Mouse (Mus musculus) embryonic facial prominence, embryonic 11.5 days (tissue): ENCODE measurements at regions not wholly inside any gene's neighbourhood (a gene's known extent, or its start where the extent isn't known, plus 50 kb on each side); places are given as distances from the start of the nearest gene placed in this dataset.

Experiments
- ATAC-seq: fragments of 200-750 bp; cut with Nextera tagmentation; replicated peaks from 2 replicates; pipeline ENCODE4 v1.8.0; 2017; ENCODE audit warnings: low read depth; ENCODE audit not compliant: insufficient number of reproducible peaks, low FRiP score, low TSS enrichment
- DNase-seq: peaks from one replicate; pipeline ENCODE4 v3.0.0-alpha.2; 2015; ENCODE audit warnings: low spot score
- H3K27ac ChIP-seq: fragments of 300-500 bp; sonication (generic); replicated peaks from 2 replicates; pipeline ENCODE4 v1.5.1; 2014; ENCODE audit warnings: mild to moderate bottlenecking, low read depth, low read length, control low read depth
- H3K27me3 ChIP-seq: fragments of 300-500 bp; sonication (generic); 2 replicates; pipeline ENCODE4 v1.6.1; 2014; ENCODE audit warnings: mild to moderate bottlenecking, low read length, moderate library complexity, mixed read lengths; ENCODE audit not compliant: control insufficient read depth, insufficient read depth
- H3K36me3 ChIP-seq: fragments of 300-500 bp; sonication (generic); replicated peaks from 2 replicates; pipeline ENCODE4 v1.6.1; 2014; ENCODE audit warnings: low read depth, mild to moderate bottlenecking, low read length, moderate library complexity, mixed read lengths; ENCODE audit not compliant: control insufficient read depth, insufficient read depth
- H3K4me1 ChIP-seq: fragments of 300-500 bp; sonication (generic); 2 replicates; pipeline ENCODE4 v1.6.1; 2014; ENCODE audit warnings: low read length, mixed read lengths; ENCODE audit not compliant: control insufficient read depth, insufficient read depth
- H3K4me2 ChIP-seq: fragments of 300-500 bp; sonication (generic); 2 replicates; pipeline ENCODE4 v1.6.1; 2014; ENCODE audit warnings: low read depth, mild to moderate bottlenecking, control low read depth, low read length, moderate library complexity
- H3K4me3 ChIP-seq: fragments of 300-500 bp; sonication (generic); 2 replicates; pipeline ENCODE4 v1.5.1; 2014; ENCODE audit warnings: low read depth, low read length, control low read depth
- H3K9ac ChIP-seq: fragments of 300-500 bp; sonication (generic); replicated peaks from 2 replicates; pipeline ENCODE4 v1.6.1; 2014; ENCODE audit warnings: mild to moderate bottlenecking, control low read depth, low read length
- H3K9me3 ChIP-seq: fragments of 300-500 bp; sonication (generic); replicated peaks from 2 replicates; pipeline ENCODE4 v1.6.1; 2016; ENCODE audit warnings: mild to moderate bottlenecking, low read length, inconsistent platforms, mixed read lengths; ENCODE audit not compliant: control insufficient read depth
- WGBS: fragments of 180-500 bp; shearing (Covaris S2); extraction: QIAGEN DNeasy Blood & Tissue Kit; methylation state at CpG from one replicate; pipeline ENCODE4 v1.1.7; 2014; 5-methylcytosine and 5-hydroxymethylcytosine counted together

GRCm38 (mm10) chr6:127239529-127240471 lies 87.8 kb upstream of the Ccnd2 start:
- H3K27ac ChIP-seq = no peak overlapping the region
- WGBS = 66% methylated on average over 12 of the region's 12 CpGs
- ATAC-seq = no peak

GRCm38 (mm10) chr6:127240472-127241375 lies 88.7 kb upstream of the Ccnd2 start:
- H3K9me3 ChIP-seq = no peaks in the 10 kb centered on the region
- no peak for ATAC-seq
- no peaks in the 10 kb centered on the region for H3K27me3 ChIP-seq
- no peak overlapping the region for H3K4me2 ChIP-seq
- H3K4me3 ChIP-seq = no peak overlapping the region
- H3K4me1 ChIP-seq = no peaks in the 10 kb centered on the region; the same call in 1 of the 2 replicates
- no peak overlapping the region for H3K9ac ChIP-seq
- H3K27ac ChIP-seq = no peak overlapping the region
- no peak for DNase-seq
- H3K36me3 ChIP-seq = no peaks in the 10 kb centered on the region
- 84% methylated on average over 19 of the region's 19 CpGs for WGBS

More at GRCm38 (mm10) chr6:127239529-127240471, 87.8 kb upstream of the Ccnd2 start:
- Histone ChIP-seq H3K36me3 (no peaks in the 10 kb centered on the region), H3K4me1 (no peaks in the 10 kb centered on the region; the same call in 1 of the 2 replicates), H3K4me3 (no peak overlapping the region), H3K9me3 (no peaks in the 10 kb centered on the region), H3K27me3 (no peaks in the 10 kb centered on the region), H3K9ac (no peak overlapping the region), H3K4me2 (no peak overlapping the region)
- DNase-seq = no peak

GRCm38 (mm10) chr6:127241693-127242425 lies 89.9 kb upstream of the Ccnd2 start:
- no peak overlapping the region for H3K9ac ChIP-seq
- DNase-seq (no peak), ATAC-seq (no peak)
- H3K4me2 ChIP-seq = no peak overlapping the region
- H3K4me3 ChIP-seq = no peak overlapping the region
- H3K27me3 ChIP-seq = no peaks in the 10 kb centered on the region
- WGBS = 63% methylated on average over 14 of the region's 14 CpGs
- no peaks in the 10 kb centered on the region; the same call in 1 of the 2 replicates for H3K4me1 ChIP-seq
- H3K27ac ChIP-seq = no peak overlapping the region
- H3K36me3 ChIP-seq = no peaks in the 10 kb centered on the region
- H3K9me3 ChIP-seq = no peaks in the 10 kb centered on the region

GRCm38 (mm10) chr6:127243032-127243431 lies 91.0 kb upstream of the Ccnd2 start:
- H3K4me3 ChIP-seq = no peak overlapping the region
- ATAC-seq = no peak
- H3K4me2 ChIP-seq = no peak overlapping the region
- H3K27ac ChIP-seq = no peak overlapping the region
- H3K36me3 ChIP-seq = no peaks in the 10 kb centered on the region
- no peak for DNase-seq
- WGBS = 90% methylated on average over 2 of the region's 2 CpGs
- H3K27me3 ChIP-seq = no peaks in the 10 kb centered on the region
- no peaks in the 10 kb centered on the region for H3K9me3 ChIP-seq
- no peaks in the 10 kb centered on the region; the same call in 1 of the 2 replicates for H3K4me1 ChIP-seq
- H3K9ac ChIP-seq = no peak overlapping the region

GRCm38 (mm10) chr6:127245814-127246440 lies 93.9 kb upstream of the Ccnd2 start:
- Histone ChIP-seq H3K9me3 (no peaks in the 10 kb centered on the region), H3K4me2 (no peak overlapping the region), H3K4me3 (no peak overlapping the region), H3K27ac (no peak overlapping the region), H3K27me3 (no peaks in the 10 kb centered on the region), H3K4me1 (no peaks in the 10 kb centered on the region; the same call in 1 of the 2 replicates), H3K9ac (no peak overlapping the region), H3K36me3 (no peaks in the 10 kb centered on the region)
- DNase-seq (no peak), ATAC-seq (no peak)
- 84% methylated on average over 4 of the region's 4 CpGs for WGBS

GRCm38 (mm10) chr6:127246730-127247129 lies 94.7 kb upstream of the Ccnd2 start:
- Histone ChIP-seq H3K27me3 (no peaks in the 10 kb centered on the region), H3K4me2 (no peak overlapping the region), H3K9ac (no peak overlapping the region), H3K27ac (no peak overlapping the region), H3K4me1 (no peaks in the 10 kb centered on the region; the same call in none of the 2 replicates), H3K36me3 (no peaks in the 10 kb centered on the region), H3K4me3 (no peak overlapping the region), H3K9me3 (no peaks in the 10 kb centered on the region)
- no peak for ATAC-seq
- 88% methylated on average over 7 of the region's 7 CpGs for WGBS
- DNase-seq = no peak

GRCm38 (mm10) chr6:127247343-127247742 lies 95.3 kb upstream of the Ccnd2 start:
- Histone ChIP-seq H3K9me3 (no peaks in the 10 kb centered on the region), H3K36me3 (no peaks in the 10 kb centered on the region), H3K4me1 (no peaks in the 10 kb centered on the region; the same call in none of the 2 replicates), H3K27me3 (no peaks in the 10 kb centered on the region), H3K4me3 (no peak overlapping the region), H3K4me2 (no peak overlapping the region), H3K27ac (no peak overlapping the region), H3K9ac (no peak overlapping the region)
- 25% methylated on average over 5 of the region's 5 CpGs for WGBS
- no peak for ATAC-seq
- DNase-seq = no peak
